ENCODE assay signal across 13 mouse cellular contexts in the genomic region with DNA sequence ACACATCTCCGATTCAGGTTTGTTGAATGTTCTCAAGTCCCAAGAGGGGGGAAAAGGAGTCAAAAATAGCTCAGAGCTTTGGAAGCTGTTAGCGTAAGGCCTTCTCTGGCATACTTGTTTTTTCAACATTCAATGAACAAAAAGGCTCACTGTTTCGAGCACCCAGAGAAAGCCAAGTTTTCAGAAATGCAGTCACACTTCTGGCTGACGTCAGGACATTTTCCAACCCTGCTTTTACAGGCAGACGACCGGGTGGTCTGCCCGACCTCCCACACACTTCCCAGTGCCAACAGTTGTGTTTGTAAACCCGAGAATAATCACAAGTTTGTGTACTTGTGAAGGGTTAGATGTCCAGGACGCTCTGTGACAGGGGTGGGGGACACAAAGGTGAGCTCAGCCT.
DNase-seq lines count a peak whose midpoint lies in the region; ATAC-seq and TF ChIP-seq lines count a peak whose summit lies in the region.
"Had no signal": no experiment of that assay in that cellular context is flagged by ENCODE, and none has a peak within 500 bp of the region (broad histone marks: within the 10 kb centered on the region; RNA-seq: fewer than 3 reads in every experiment).

No protein-coding gene starts in this region.

- H3K9me3 ChIP-seq in heart, embryonic 12.5 days (replicated peaks) = no peaks in the 10 kb centered on the region
- H3K9me3 ChIP-seq in heart, embryonic 11.5 days (replicated peaks; ENCODE audit: control insufficient read depth, low read length) = no peaks in the 10 kb centered on the region
- no peaks in the 10 kb centered on the region for H3K9me3 ChIP-seq in embryonic facial prominence, embryonic 14.5 days (ENCODE audit: control insufficient read depth, low read length)
- H3K9me3 ChIP-seq in stomach, embryonic 14.5 days (ENCODE audit: control insufficient read depth, low read depth, low read length) = no peaks in the 10 kb centered on the region
- H3K9me3 ChIP-seq: midbrain, embryonic 15.5 days; neural tube, embryonic 15.5 days had no signal

- no peak for ATAC-seq in heart, embryonic 12.5 days (ENCODE audit: insufficient number of reproducible peaks, low FRiP score)
- no peak for ATAC-seq in heart, embryonic 11.5 days (replicated peaks; ENCODE audit: insufficient number of reproducible peaks, low FRiP score, low TSS enrichment)
- peak; percentile 37 for ATAC-seq in embryonic facial prominence, embryonic 14.5 days (ENCODE audit: low read depth)
- ATAC-seq in stomach, embryonic 14.5 days (ENCODE audit: insufficient number of reproducible peaks, insufficient read depth, low FRiP score, low read depth) = no peak
- ATAC-seq: midbrain, embryonic 15.5 days had no signal

- H3K4me3 ChIP-seq in heart, embryonic 12.5 days = no peak overlapping the region
- no peak overlapping the region for H3K4me3 ChIP-seq in heart, embryonic 11.5 days (ENCODE audit: low read depth, low read length)
- H3K4me3 ChIP-seq in layer of hippocampus, adult 2 months = no peak overlapping the region
- H3K4me3 ChIP-seq in embryonic facial prominence, embryonic 14.5 days (ENCODE audit: low read depth, low read length) = no peak overlapping the region
- no peak overlapping the region for H3K4me3 ChIP-seq in stomach, embryonic 14.5 days (ENCODE audit: low read depth, low read length)
- H3K4me3 ChIP-seq: midbrain, embryonic 15.5 days; neural tube, embryonic 15.5 days had no signal

- H3K27ac ChIP-seq in heart, embryonic 12.5 days (ENCODE audit: poor library complexity, severe bottlenecking) = peak overlapping the region; percentile 13; the same call in 1 of the 2 replicates
- H3K27ac ChIP-seq in heart, embryonic 11.5 days (ENCODE audit: low read depth, low read length) = no peak overlapping the region
- H3K27ac ChIP-seq in layer of hippocampus, adult 2 months = peak overlapping the region; percentile 46
- peak overlapping the region; percentile 83 for H3K27ac ChIP-seq in embryonic facial prominence, embryonic 14.5 days (replicated peaks; ENCODE audit: low read depth, low read length)
- peak overlapping the region; percentile 76; the same call in 1 of the 2 replicates for H3K27ac ChIP-seq in stomach, embryonic 14.5 days (ENCODE audit: low read length)
- H3K27ac ChIP-seq: liver, embryonic 14.5 days; midbrain, embryonic 15.5 days; neural tube, embryonic 15.5 days had no signal

- TF ChIP-seq CTCF in layer of hippocampus, adult 2 months (conservative IDR thresholded peaks at IDR 0.05) = no peak

- 51% methylated on average over 9 of the region's 9 CpGs for WGBS in heart, embryonic 12.5 days
- WGBS in heart, embryonic 11.5 days (ENCODE audit: insufficient replicate concordance) = 48% methylated on average over 9 of the region's 9 CpGs
- 48% methylated on average over 9 of the region's 9 CpGs for WGBS in embryonic facial prominence, embryonic 14.5 days
- WGBS in stomach, embryonic 14.5 days = 25% methylated on average over 9 of the region's 9 CpGs

- peak in 1 of 2 experiments; percentile 39 for DNase-seq in layer of hippocampus, adult 2 months (ENCODE audit: low spot score in 2 of 2)
- DNase-seq in layer of hippocampus, adult 9-10 months (ENCODE audit: low spot score) = no peak
- peak; percentile 87 for DNase-seq in embryonic facial prominence, embryonic 14.5 days (ENCODE audit: low spot score)
- no peak for DNase-seq in MN1 (ENCODE audit: low spot score)
- DNase-seq in urinary bladder, postnatal 25 days (ENCODE audit: low spot score) = no peak
- DNase-seq: kidney, adult 9 months; right cerebral cortex, postnatal 25 days had no signal

- H3K36me3 ChIP-seq in heart, embryonic 12.5 days = no peaks in the 10 kb centered on the region
- no peaks in the 10 kb centered on the region for H3K36me3 ChIP-seq in heart, embryonic 11.5 days (ENCODE audit: control insufficient read depth, insufficient read depth, low read length)
- H3K36me3 ChIP-seq in embryonic facial prominence, embryonic 14.5 days (ENCODE audit: control insufficient read depth, insufficient read depth, low read length) = no peaks in the 10 kb centered on the region
- H3K36me3 ChIP-seq in stomach, embryonic 14.5 days (ENCODE audit: control insufficient read depth, insufficient read depth, low read length) = no peaks in the 10 kb centered on the region
- H3K36me3 ChIP-seq: midbrain, embryonic 15.5 days; neural tube, embryonic 15.5 days had no signal

- no peaks in the 10 kb centered on the region for H3K27me3 ChIP-seq in heart, embryonic 12.5 days (replicated peaks)
- no peaks in the 10 kb centered on the region for H3K27me3 ChIP-seq in heart, embryonic 11.5 days (ENCODE audit: control insufficient read depth, insufficient read depth, low read length)
- H3K27me3 ChIP-seq in embryonic facial prominence, embryonic 14.5 days (replicated peaks; ENCODE audit: control insufficient read depth, insufficient read depth, low read length) = no peaks in the 10 kb centered on the region
- no peaks in the 10 kb centered on the region for H3K27me3 ChIP-seq in stomach, embryonic 14.5 days (ENCODE audit: control insufficient read depth, insufficient read depth, low read length)
- H3K27me3 ChIP-seq: midbrain, embryonic 15.5 days; neural tube, embryonic 15.5 days had no signal

- 0 out of 2 replicates have a peak, but pooled peaks cover 12% of the 10 kb centered on the region for H3K4me1 ChIP-seq in heart, embryonic 12.5 days (replicated peaks)
- no peaks in the 10 kb centered on the region; the same call in 1 of the 2 replicates for H3K4me1 ChIP-seq in heart, embryonic 11.5 days (ENCODE audit: control insufficient read depth, insufficient read depth, low read length)
- H3K4me1 ChIP-seq in embryonic facial prominence, embryonic 14.5 days (ENCODE audit: control insufficient read depth, insufficient read depth, low read length) = 0 out of 2 replicates have a peak, but pooled peaks cover 2% of the 10 kb centered on the region
- H3K4me1 ChIP-seq in stomach, embryonic 14.5 days (ENCODE audit: control insufficient read depth, insufficient read depth, low read length) = peaks cover 8% of the 10 kb centered on the region; the same call in 1 of the 2 replicates
- H3K4me1 ChIP-seq: midbrain, embryonic 15.5 days; neural tube, embryonic 15.5 days had no signal

- H3K4me2 ChIP-seq in heart, embryonic 12.5 days = no peak overlapping the region
- H3K4me2 ChIP-seq in heart, embryonic 11.5 days = no peak overlapping the region
- no peak overlapping the region for H3K4me2 ChIP-seq in embryonic facial prominence, embryonic 14.5 days (ENCODE audit: low read depth, low read length)
- H3K4me2 ChIP-seq in stomach, embryonic 14.5 days (replicated peaks; ENCODE audit: low read depth, low read length) = no peak overlapping the region
- H3K4me2 ChIP-seq: midbrain, embryonic 15.5 days; neural tube, embryonic 15.5 days had no signal

- H3K9ac ChIP-seq in heart, embryonic 12.5 days = no peak overlapping the region
- H3K9ac ChIP-seq in heart, embryonic 11.5 days (ENCODE audit: low read depth, low read length) = no peak overlapping the region
- H3K9ac ChIP-seq in embryonic facial prominence, embryonic 14.5 days (ENCODE audit: low read depth, low read length) = no peak overlapping the region
- H3K9ac ChIP-seq in stomach, embryonic 14.5 days (replicated peaks; ENCODE audit: low read depth, low read length) = no peak overlapping the region
- H3K9ac ChIP-seq: liver, embryonic 14.5 days; midbrain, embryonic 15.5 days; neural tube, embryonic 15.5 days had no signal
